Mouse (Mus musculus) liver, adult (tissue): ENCODE measurements around the gene Rpl23.

Experiments used
- GATA4 ChIP-seq: IDR thresholded peaks from 2 replicates; pipeline ENCODE4 v1.6.1; 2014; ENCODE audit warnings: mild to moderate bottlenecking, low read length; ENCODE audit not compliant: insufficient replicate concordance

The Rpl23 gene

GRCm38 (mm10) chr11:97806613-97806964 is 24.4 kb upstream of the Rpl23 start:
- no peak for TF ChIP-seq GATA4

- no peak for TF ChIP-seq GATA4
Observed at GRCm38 (mm10) chr11:97805662-97806612, 23.7 kb upstream of the Rpl23 start.

- no peak for TF ChIP-seq GATA4
Observed at GRCm38 (mm10) chr11:97804841-97805661, 22.8 kb upstream of the Rpl23 start.

GRCm38 (mm10) chr11:97803847-97804246 is 21.6 kb upstream of the Rpl23 start:
- TF ChIP-seq GATA4: no peak

- TF ChIP-seq GATA4: no peak
Observed at GRCm38 (mm10) chr11:97802495-97802894, 20.3 kb upstream of the Rpl23 start.

- no peak for TF ChIP-seq GATA4
Observed at GRCm38 (mm10) chr11:97802194-97802470, 19.9 kb upstream of the Rpl23 start.

GRCm38 (mm10) chr11:97801409-97802193 is 19.4 kb upstream of the Rpl23 start:
- TF ChIP-seq GATA4: no peak

GRCm38 (mm10) chr11:97800691-97801408 is 18.6 kb upstream of the Rpl23 start:
- TF ChIP-seq GATA4: no peak

- no peak for TF ChIP-seq GATA4
Observed at GRCm38 (mm10) chr11:97799994-97800690, 17.9 kb upstream of the Rpl23 start.

- TF ChIP-seq GATA4: 0 out of 2 replicates have a peak, but pooled peaks have one; percentile 11
Observed at GRCm38 (mm10) chr11:97799146-97799993, 17.1 kb upstream of the Rpl23 start.

- no peak for TF ChIP-seq GATA4
Observed at GRCm38 (mm10) chr11:97798782-97799145, 16.5 kb upstream of the Rpl23 start, which contains the start of gene Lasp1. Gene Lasp1, plus strand, starts transcription at chr11:97799000.

GRCm38 (mm10) chr11:97798083-97798435 is 15.8 kb upstream of the Rpl23 start:
- no peak for TF ChIP-seq GATA4

GRCm38 (mm10) chr11:97797369-97798082 is 15.3 kb upstream of the Rpl23 start:
- no peak for TF ChIP-seq GATA4
